Mouse (Mus musculus) induced T-regulatory cell, adult 2 months (primary cell): ENCODE data around the gene Naxd.
"Not testable (repeated sequence)": the region's sequence is repeated elsewhere in the genome, so short reads cannot be mapped to it uniquely, and the experiment has no call there.

Experiments used
- DNase-seq: peaks from one replicate; pipeline ENCODE4 v3.0.0-alpha.2; 2012; ENCODE audit warnings: low read depth

Naxd gene

GRCm38 (mm10) chr8:11473072-11473471, 24.2 kb upstream of the Naxd start:
- no peak for DNase-seq

- DNase-seq, result no peak
Observed at GRCm38 (mm10) chr8:11475397-11475796, 21.9 kb upstream of the Naxd start.

GRCm38 (mm10) chr8:11475876-11476275, 21.4 kb upstream of the Naxd start:
- DNase-seq, result no peak

- peak; percentile 53 for DNase-seq
Observed at GRCm38 (mm10) chr8:11476338-11477177, 20.7 kb upstream of the Naxd start.

DNA sequence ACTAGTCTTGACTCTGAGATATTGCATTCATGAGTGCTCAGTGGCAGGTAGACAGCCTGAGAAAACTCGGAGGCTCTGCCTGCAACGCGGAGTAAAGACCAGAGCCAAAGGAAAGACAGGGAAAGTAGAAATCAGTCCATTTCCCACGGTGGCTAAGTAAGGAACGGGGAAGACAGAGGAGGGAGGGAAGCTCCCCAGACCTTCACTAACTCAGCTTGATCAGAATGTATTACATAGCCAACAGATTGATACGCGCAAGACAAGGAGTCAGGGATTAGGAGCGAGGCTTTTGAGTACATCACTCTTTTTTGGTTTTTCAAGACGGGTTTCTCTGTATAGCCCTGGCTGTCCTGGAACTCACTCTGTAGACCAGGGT, 20.1 kb upstream of the Naxd start:
- no peak for DNase-seq

- DNase-seq, result peak; percentile 67
Observed at GRCm38 (mm10) chr8:11477811-11478761, 19.2 kb upstream of the Naxd start, which contains the start of gene Rab20. Gene Rab20 (minus strand): TSS chr8:11478710.

GRCm38 (mm10) chr8:11478807-11479527, 18.3 kb upstream of the Naxd start:
- DNase-seq, result peak; percentile 17

DNA sequence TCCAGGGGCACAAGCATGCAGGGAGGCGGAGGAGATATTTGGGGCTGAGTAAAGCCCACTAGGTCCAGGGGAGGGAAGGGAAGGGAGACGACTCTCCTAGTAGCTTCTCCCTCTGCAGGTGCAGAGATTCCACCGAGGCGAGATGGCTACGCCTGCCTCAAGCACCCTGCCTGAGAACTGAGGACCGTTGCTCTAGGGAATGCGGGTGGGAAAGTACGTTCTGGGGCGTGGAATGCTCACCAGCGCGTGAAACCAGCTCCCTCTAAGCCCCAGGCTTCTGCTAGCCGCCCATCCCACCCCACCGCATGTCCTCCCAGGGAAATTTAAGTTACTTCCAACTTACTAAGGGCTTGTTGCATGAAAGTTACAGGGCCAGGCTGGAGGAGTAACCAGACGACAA, 17.7 kb upstream of the Naxd start:
- DNase-seq, result no peak

GRCm38 (mm10) chr8:11481876-11482275, 15.4 kb upstream of the Naxd start:
- no peak for DNase-seq

GRCm38 (mm10) chr8:11482537-11482936, 14.8 kb upstream of the Naxd start:
- DNase-seq, result no peak

DNA sequence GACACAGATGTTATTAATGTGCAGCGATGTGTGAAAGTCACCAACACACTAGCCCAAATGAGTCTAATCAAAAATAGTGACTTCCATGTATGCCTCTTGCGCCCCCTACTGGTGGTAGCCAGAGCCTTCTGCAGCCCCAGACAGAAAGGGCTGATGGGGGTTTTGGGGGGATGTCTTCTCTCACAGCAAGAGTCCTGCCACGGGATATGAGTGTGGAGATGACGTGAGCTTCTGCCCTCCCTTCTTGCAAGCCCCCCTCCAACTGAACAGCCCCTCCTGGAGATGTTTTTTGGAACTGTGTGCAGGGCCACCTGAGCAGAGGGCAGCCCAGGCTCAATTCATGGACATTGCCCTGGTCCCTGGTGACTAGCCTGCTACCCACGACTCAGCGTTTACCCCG, 11.2 kb upstream of the Naxd start:
- peak; percentile 84 for DNase-seq

DNA sequence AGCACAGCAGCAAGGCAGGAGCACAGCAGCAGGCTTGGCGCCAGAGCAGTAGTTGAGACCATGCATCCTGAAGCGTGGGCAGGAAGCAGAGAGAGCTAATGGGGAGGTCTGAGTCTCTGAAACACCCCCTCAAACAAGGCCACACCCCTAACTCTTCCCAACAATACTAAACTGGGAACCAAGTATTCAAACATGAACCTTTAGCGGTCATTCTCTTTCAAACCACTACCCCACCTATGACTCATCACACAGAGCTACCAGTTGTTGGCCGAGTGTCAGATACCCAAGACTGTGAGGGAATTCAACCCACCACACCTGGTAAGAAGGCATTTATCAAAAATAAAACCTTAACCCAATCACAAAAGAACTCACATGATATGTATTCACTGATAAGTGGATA, 10.1 kb upstream of the Naxd start:
- no peak for DNase-seq

GRCm38 (mm10) chr8:11492340-11492739, 5.0 kb upstream of the Naxd start:
- not testable (repeated sequence) for DNase-seq

DNA sequence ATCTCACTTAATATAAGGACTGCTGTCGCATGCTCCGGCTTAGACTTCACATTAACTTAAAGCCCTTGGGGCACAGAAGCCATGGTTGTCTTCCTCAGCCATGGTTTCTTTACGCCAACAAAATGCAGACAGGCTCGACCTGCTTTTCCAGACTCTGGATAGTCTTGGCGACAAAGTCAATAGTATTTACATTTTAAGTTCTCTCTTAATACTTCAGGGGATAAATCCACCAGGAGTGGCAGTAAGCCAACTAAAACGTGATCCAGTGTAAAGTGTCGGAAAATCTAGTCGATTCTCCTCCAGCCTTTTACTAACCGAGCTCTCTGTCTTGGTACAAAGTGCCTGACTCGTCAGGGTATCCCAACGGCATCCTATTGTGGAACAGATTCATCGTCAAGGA, 975 bp downstream of the Naxd start:
- no peak for DNase-seq

GRCm38 (mm10) chr8:11498786-11499485, 1.6 kb downstream of the Naxd start:
- peak; percentile 18 for DNase-seq

- DNase-seq, result no peak
Observed at GRCm38 (mm10) chr8:11503476-11504232, 6.3 kb downstream of the Naxd start.

DNA sequence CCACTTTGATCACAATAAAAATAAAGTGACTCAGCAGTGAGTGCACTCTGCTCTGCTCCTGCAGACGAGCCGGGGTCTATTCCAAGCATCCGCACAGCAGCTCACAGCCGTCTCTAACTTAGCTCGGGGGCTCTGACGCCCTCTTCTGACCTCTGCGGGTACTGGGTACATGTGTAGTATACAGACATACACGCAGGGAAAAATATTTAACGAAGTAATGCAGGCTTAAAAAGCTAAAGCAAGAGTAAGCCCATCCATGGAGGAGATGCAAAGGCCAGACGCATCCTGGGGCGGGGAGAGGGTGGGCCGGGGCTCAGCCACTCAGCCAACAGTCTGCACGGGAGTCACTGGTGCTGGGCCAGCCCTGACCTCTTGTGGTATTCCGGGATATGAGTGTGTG, 8.8 kb downstream of the Naxd start:
- DNase-seq, result no peak

- peak; percentile 76 for DNase-seq
Observed at GRCm38 (mm10) chr8:11506802-11507201, 9.5 kb downstream of the Naxd start.

DNA sequence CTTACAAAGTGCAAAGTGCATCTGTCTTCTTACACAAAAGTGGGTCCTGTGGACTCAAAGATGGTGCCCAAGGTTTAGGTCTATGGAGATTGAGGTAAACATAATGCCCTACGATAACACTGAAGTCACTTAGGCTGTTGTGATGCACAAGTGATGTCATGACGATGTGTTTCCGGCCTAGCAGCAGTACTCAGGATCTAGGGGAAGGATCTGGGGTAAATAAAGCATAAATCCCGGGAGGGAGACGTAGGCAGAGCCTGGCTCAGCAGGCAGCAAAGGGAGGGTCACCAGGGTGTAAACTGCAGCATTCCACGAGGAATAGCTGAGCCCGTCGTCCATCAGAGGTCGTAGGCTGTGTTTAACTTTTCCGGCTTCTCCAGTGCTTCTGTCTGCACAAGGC, 11.6 kb downstream of the Naxd start:
- no peak for DNase-seq

DNA sequence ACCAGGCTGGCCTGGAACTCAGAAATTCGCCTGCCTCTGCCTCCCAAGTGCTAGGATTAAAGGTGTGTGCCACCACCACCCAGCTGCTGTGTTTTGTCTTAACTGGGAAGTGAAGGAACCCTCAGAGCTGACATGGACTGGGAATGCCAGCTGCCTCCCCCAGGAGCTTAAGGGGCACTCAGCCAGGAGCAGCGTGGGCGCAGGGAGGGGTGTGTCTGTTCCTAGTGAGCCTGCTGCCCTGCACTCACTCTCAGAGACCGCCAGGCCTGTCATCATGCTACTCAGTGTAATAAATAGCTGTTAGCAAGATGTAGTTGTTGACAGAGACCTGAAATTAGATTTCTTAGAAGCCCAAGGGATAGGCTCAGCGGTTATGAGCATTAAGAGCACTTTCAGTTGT, 13.7 kb downstream of the Naxd start:
- DNase-seq, result no peak

DNA sequence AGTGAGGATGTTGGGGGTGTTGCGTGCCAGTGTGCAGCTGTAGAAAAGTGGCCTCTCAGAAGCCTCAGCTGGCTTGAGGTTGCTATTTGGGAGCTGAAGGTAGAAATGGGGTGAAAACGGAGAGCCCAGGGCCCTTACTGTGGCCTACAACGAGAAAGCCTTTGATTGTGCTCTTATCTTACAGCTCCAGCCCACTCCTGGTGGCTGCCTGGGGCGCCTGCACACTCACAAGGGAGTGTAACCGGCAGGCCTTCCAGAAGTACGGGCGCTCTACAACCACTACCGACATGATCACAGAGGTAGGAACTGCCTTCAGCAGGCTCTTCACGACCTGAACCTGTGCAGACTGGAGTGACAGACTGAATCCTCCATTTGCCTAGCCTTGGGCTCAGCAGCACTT, 15.4 kb downstream of the Naxd start:
- DNase-seq, result no peak
